Mouse (Mus musculus): Measurements from ENCODE around the gene Ddx43.

DNA sequence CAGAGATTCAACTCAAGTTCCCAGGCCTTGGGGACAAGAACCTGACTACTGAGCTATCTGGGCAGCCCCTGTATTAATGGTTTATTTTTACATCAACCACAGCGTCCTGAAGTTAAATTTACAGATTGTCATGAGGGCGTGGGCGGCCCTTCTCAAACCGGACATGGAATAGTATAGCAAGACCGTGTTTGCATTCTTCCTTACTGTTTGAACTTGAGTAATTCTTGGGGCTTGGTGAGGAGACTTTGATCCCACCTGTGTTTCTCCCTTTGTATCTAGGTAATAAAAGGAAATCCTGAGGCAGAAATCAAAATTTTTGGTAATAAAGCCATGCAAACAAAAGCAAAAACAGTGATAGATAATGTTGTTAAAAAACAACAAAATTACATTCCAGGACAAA is 5.0 kb downstream of the Ddx43 start:
- TF ChIP-seq POLR2A (IDR thresholded peaks at IDR 0.05; ENCODE audit: borderline replicate concordance, extremely low read depth, insufficient read depth, insufficient read length, poor library complexity, severe bottlenecking) = no peak
- no peak for TF ChIP-seq CTCF (IDR thresholded peaks at IDR 0.05; ENCODE audit: borderline replicate concordance, extremely low read depth, insufficient read depth, insufficient read length)
